Mouse (Mus musculus): ENCODE results near the gene Gpx7.

The Gpx7 gene

GRCm38 (mm10) chr4:108406861-108407401 is at the start of gene Gpx7:
TSS of gene Gpx7 (minus strand) at chr4:108406961.
- no peak for DNase-seq (ENCODE audit: low spot score)

- DNase-seq (ENCODE audit: low spot score) = no peak
Measured at GRCm38 (mm10) chr4:108456028-108456427, 49.3 kb upstream of the Gpx7 start.

- DNase-seq (ENCODE audit: low spot score) = no peak
Measured at GRCm38 (mm10) chr4:108448091-108448490, 41.3 kb upstream of the Gpx7 start.

DNA sequence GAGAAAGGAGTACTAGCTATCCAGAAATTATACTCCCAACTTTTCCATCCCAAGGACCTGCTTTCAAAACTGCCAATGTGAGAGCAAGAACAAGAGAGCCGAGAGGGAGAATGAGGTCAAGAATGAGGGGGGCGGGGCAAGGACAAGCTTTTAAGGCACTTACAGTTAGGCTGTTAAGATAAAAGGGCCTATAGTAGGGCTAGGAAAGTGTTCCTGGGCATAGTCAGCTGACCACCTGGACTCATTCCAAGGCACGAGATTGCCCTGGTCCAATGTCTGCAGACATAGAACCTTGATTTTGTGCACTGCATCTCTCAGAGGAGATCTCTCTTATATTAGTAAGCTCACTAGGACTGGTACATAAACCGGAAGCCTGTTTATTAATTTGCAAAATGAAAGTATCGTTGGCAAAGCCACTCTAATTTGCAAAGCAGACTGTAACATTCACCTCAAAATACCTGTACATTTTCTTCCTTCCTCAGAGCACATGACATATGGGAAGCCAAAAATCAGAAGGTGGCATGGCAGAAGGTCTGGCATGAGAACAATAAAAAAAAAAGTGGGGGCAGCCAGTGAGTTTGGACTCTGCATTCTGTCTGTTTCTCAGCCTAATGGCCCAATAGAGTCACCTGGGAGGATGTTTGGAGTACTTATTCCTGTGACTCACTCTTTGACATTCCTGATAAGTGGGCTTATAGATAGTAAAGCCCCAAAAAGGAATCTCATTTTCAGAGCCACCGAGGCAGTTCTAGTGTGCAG is 31.5 kb upstream of the Gpx7 start:
- no peak for DNase-seq (ENCODE audit: low spot score)

DNA sequence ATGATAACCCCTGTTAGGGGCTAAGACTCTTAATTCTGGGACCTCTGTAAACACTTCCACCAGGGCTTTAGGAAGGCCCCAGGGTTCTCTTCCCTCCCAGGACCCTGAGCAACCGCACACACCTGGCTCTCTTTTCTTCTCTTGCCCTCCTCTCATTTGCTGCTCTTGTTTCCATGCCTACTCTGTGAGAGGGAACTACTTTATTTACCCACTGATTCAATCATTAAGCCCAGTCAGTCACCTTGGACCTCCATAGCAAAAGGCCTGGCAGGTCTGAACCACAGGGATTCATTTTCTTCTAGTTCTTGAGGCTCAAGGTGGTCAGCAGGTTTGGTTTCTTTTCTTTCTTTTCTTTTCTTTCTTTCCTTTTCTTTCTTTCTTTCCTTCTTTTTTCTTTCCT is 29.5 kb upstream of the Gpx7 start:
- DNase-seq (ENCODE audit: low spot score) = no peak

- DNase-seq (ENCODE audit: low spot score) = no peak
Measured at GRCm38 (mm10) chr4:108435646-108436045, 28.9 kb upstream of the Gpx7 start.

GRCm38 (mm10) chr4:108434781-108435180 is 28.0 kb upstream of the Gpx7 start:
- no peak for DNase-seq (ENCODE audit: low spot score)

DNA sequence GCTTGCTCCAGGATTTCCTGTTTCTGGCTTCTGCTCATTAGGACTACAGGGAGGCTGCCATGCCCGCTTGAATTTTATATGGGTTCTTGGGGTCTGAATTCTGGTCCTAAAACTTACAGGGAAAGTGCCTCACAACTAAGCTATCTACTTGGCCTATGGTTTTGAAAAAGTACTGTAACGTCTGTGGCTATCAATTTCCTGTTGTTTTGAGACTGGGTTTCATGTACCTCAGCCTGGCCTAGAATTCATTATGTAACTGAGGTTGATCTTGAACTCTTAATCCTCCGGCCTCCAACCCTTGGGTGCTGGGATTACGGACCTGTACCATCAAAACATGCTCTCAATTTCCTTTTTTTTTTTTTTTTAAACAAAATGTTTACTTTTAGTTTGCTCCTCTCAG is 27.5 kb upstream of the Gpx7 start:
- DNase-seq (ENCODE audit: low spot score) = no peak

- DNase-seq (ENCODE audit: low spot score) = no peak
Measured at GRCm38 (mm10) chr4:108433341-108433740, 26.6 kb upstream of the Gpx7 start.

DNA sequence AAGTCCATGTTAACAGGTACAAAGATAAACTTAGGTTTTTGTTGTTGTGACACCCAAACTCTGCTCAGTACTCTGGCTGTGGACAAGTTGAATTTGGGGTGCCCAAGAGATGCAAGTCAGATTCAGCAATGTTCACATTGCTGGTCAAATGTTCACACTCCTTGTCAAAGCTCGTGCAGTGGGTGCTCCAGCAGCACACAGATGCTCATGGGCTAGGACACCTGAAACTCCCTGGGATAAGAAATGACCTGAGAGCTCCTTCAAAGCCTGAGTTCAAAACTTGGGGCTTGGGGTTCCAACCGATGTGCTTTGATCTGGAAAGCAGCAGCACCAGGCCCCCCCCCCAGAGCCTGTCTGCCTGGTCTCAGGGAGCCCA is 24.8 kb upstream of the Gpx7 start:
- DNase-seq (ENCODE audit: low spot score) = no peak

DNA sequence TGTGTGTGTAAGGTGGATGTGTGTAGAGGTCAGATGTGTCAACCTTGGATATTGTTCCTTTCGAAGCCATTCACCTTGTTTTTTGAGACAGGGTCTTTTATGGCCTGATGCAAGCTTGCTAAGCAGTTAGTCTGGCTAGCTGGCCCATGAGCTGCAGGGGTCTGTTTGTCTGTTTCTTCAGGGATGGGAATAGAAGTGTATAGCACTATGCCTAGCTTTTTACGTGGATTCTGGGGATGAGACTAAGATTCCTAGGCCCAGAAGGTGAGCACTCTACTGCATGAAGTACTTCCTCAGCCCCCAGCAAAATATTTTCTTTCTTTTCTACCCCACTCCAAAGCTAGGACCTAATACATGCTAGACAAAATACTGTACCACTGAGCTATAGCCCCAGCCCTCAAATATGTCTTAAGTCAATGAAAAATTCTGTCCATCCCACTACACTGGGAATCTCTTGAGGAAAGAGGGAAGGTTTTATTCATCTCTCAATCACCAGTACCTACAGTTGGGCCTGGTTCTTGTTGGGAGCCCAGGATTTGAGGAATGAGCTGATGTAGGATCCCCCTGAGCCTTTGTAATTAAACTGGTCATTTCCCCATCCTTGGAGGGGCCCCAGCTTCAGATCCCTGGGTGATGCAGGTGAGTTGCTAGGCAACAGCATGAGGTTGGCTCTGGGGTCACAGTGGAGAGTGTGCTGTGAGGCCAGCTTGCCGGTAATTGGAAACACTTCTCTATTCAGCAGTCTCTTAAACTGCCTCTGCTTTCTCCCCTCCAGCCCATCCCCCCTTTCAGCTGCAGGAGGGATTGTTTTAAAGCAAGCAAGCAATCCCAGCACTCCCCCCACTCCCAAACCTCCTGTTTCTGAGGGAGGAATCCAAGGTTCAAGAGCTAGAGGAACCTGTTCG is 24.1 kb upstream of the Gpx7 start:
- no peak for DNase-seq (ENCODE audit: low spot score)

- no peak for DNase-seq (ENCODE audit: low spot score)
Measured at GRCm38 (mm10) chr4:108428341-108428721, 21.6 kb upstream of the Gpx7 start.

GRCm38 (mm10) chr4:108427719-108428340 is 21.1 kb upstream of the Gpx7 start:
- no peak for DNase-seq (ENCODE audit: low spot score)

GRCm38 (mm10) chr4:108424587-108424986 is 17.8 kb upstream of the Gpx7 start:
- DNase-seq (ENCODE audit: low spot score) = no peak

GRCm38 (mm10) chr4:108407621-108408020 is 860 bp upstream of the Gpx7 start:
- DNase-seq (ENCODE audit: low spot score) = no peak

- peak; percentile 70 for DNase-seq (ENCODE audit: low spot score)
Measured at GRCm38 (mm10) chr4:108406138-108406860, 462 bp downstream of the Gpx7 start.

GRCm38 (mm10) chr4:108405766-108406137 is 1.0 kb downstream of the Gpx7 start:
- peak; percentile 22 for DNase-seq (ENCODE audit: low spot score)

DNA sequence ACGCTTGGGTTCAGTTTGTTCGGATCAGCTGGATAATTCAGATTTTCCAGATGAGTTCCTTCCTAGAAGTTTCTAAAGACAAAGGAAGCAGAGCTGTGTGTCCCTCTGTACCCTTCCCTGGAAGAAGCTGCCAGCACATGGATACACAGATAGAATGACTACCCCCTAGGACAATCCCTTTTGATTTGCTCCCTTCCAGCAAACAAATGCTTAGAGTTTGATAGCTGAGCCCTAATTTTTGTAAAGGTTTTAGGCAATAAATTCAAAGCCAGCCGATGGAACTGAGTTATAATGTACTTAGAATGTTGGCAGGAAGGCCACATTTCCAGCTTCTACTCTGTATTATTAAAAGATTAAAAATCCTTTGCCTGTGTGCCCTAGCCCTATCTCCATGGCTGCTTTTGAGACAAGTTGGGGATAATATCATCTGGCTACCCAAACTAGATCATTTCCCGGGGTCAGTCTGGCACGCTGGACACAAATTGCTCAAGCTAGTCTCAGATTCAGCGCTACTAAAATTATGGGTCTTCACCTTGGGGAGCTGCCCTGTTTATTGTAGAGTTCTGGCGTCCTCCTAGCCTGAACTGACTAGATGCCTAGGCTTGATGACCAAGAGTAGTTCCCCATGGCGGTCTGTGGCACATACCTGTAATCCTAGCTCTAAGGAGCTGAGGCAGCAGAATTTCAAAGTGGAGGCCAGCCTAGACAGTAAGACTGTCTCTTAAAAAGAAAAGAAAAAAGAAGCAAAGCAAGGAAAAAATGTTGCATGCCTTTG is 2.7 kb downstream of the Gpx7 start:
- DNase-seq (ENCODE audit: low spot score) = no peak

DNA sequence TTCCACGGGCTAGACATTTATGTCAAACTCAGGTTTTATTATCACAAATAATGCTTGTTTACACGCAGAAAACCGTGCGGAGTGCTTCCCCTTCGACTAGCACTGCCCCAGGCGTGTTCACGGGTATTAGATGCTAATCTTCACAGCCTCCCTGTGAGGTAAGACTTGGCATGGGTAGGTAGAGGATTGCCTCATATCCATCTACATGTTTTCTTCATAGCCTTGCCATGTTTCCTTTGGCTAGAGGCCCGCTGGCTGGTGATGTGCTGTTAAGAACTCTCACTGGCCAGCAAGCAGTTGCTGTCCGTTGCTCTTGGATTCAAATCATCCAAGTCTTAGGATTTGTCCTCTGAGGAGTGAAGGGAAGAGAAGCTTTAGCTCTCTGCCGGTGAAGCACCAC is 6.4 kb downstream of the Gpx7 start:
- DNase-seq (ENCODE audit: low spot score) = no peak

DNA sequence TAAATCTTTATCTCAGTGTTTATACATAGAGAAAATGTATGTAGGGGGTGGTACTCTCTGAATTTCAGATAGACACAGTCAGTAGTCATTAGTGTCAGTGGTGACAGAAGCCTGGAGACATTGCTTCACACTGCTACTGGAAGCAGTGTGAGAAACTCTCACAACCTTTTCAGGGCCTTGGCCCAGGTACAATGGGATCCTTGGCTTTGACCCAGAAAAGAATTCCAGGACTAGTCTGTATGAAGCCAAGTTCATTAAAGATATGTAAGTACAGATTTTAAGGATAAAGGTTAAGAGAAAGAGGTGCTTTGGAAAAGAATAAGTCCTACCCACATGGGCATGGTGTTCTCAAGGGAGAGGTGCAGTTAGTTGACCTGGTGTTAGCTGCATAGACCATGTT is 12.5 kb downstream of the Gpx7 start:
- DNase-seq (ENCODE audit: low spot score) = no peak

GRCm38 (mm10) chr4:108392558-108392957 is 14.2 kb downstream of the Gpx7 start:
- DNase-seq (ENCODE audit: low spot score) = no peak
